Mouse (Mus musculus) layer of hippocampus, adult 9-10 months (tissue): ENCODE measurements at regions not wholly inside any gene's neighbourhood (a gene's known extent, or its start where the extent isn't known, plus 50 kb on each side); places are given as distances from the start of the nearest gene placed in this dataset.

Source experiments
- DNase-seq: peaks from one replicate; pipeline ENCODE4 v3.0.0; 2022; ENCODE audit warnings: low spot score

DNA sequence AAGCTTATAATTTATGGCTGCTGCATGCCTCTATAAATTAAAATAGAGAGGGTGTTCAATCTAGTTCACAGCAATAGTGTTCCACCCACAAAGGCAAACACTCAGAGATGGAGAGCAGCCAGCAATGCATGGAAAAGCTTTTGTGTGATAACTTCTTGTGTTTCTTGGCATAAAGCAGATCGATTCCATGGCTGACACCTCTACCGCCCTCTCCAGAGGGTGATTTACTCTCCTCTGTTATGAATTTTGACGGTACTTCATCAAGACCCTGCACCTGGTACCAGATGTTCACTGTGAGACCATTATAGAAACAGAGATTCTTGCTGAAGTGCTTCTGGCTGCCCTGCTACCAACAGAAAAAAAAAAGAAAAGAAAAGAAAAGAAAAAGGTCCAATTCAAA is 54.1 kb upstream of the Btc start:
- DNase-seq, result no peak

DNA sequence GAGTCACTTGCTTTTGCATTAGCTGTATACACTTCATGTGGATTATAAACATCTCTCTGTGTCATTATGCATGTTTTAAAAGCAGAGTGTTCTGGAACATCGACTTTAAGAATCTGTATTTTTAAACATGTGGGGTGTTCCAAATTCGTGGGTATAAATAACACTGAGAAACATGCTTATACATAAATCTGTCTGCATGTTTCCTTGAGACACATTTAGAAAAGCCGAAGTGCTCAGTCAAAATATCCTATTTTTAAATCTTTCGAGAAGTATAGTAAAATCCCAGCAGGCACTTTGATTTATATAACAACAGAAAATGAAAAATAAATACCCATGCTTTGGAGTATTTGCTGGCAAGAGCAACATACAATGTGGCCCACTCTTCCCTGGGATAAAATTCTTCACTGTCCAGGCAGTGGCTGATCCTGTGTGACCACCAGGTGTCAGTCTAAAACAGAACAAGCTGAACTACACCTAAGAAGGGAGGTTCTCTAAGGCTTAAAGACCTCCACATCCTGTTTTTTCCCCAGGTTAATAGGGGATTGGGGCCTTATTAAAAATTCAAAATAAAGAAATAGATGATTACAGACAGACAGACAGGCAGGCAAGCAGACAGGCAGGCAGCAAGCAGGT is 52.4 kb upstream of the Parm1 start:
- peak; percentile 30 for DNase-seq
